Comparison of ENCODE assay signal across 1 mouse cellular context in the genomic region with DNA sequence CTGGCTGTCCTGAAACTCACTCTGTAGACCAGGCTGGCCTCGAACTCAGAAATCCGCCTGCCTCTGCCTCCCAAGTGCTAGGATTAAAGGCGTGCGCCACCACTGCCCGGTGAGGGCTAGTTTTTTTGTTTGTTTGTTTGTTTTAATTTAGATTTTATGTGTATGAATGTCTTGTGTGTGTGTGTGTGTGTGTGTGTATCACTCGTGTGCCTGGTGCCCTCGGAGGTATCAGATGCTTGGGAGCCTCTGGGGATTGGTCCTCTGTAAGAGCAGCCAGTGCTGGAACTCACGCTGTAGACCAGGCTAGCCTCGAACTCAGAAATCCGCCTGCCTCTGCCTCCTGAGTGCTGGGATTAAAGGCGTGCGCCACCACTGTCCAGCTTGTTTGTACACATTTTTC.
TF ChIP-seq lines count a peak whose summit lies in the region.

No protein-coding gene starts in this region.

TF ChIP-seq in MEL, 35 proteins besides CTCF, POLR2A, EP300 and RAD21:
- TF ChIP-seq CHD1 (IDR thresholded peaks at IDR 0.05; ENCODE audit: low read depth, low read length) = peak; percentile 10; the same call in 1 of the 2 replicates
TF ChIP-seq in MEL: peak in this region for 1; not testable (repeated sequence) for 34.
